Mouse (Mus musculus): ENCODE results near the gene Bag5. TPM values are rescaled to one million over a fixed set of nuclear protein-coding genes. Genes with fewer than 3 reads are reported as not detected.

The Bag5 gene
- total and polyA plus RNA-seq, 3 experiments, result 24.0 to 38.0 TPM; not detected in 1

DNA sequence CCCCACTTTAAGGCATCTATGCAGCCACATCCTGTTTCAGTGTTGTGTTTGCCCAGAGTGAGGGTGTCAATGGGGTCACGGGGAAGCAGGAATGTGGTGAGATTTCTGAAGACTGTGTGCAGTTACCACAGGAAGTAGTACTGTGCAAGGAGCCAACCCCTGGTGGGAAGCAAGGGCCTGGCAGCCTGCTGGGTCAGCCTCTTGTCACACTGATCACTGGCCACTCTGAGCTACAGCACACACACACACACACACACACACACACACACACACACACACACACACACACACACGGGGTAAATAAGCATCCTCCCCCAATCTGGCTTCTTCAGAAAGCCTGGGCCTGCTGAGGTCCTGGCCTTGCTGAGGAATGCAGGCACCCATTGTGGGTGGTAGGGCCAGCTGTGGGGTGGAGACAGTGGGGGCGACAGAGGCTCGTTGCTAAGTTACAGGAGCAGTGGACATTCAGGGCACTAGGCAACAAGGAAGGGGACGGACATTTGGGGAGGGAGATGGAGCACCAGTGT, 21.6 kb downstream of the Bag5 start:
- Histone ChIP-seq H3K4me3 (ENCODE audit: control insufficient read depth in 1 of 2, insufficient read depth in 1 of 2, low read depth in 2 of 2, low read length in 2 of 2) (no peak overlapping the region), H3K9ac (ENCODE audit: control insufficient read depth, low read depth, low read length, poor library complexity, severe bottlenecking) (no peak overlapping the region), H3K4me1 (ENCODE audit: control insufficient read depth in 1 of 2, insufficient read depth in 2 of 2, low read length in 2 of 2) (no peaks in the 10 kb centered on the region), H3K27me3 (ENCODE audit: control insufficient read depth in 1 of 2, insufficient read depth in 2 of 2, low read length in 2 of 2) (no peaks in the 10 kb centered on the region), H3K27ac (ENCODE audit: control insufficient read depth, low read depth, low read length) (no peak overlapping the region), H3K79me2 (ENCODE audit: control insufficient read depth, insufficient read depth, low read length, poor library complexity) (no peaks in the 10 kb centered on the region), H3K36me3 (ENCODE audit: control insufficient read depth in 1 of 2, insufficient read depth in 2 of 2, low read length in 2 of 2) (no peaks in the 10 kb centered on the region), H3K9me3 (replicated peaks; ENCODE audit: insufficient read depth, low read length) (no peaks in the 10 kb centered on the region)
- no peak for TF ChIP-seq POLR2AphosphoS5 (IDR thresholded peaks at IDR 0.05; ENCODE audit: borderline replicate concordance, low read depth, low read length)
- TF ChIP-seq GATA1 (IDR thresholded peaks at IDR 0.05; ENCODE audit: low read depth, low read length), result no peak
- TF ChIP-seq ZNF384 (IDR thresholded peaks at IDR 0.05; ENCODE audit: low read depth, low read length), result no peak
- no peak for TF ChIP-seq ZC3H11A (IDR thresholded peaks at IDR 0.05; ENCODE audit: low read depth, low read length)
- no peak for TF ChIP-seq SIN3A (IDR thresholded peaks at IDR 0.05; ENCODE audit: low read length)
- no peak for TF ChIP-seq MEF2A (IDR thresholded peaks at IDR 0.05; ENCODE audit: extremely low read depth, insufficient replicate concordance, low read depth, low read length, poor library complexity, severe bottlenecking)
- TF ChIP-seq RCOR1 (IDR thresholded peaks at IDR 0.05; ENCODE audit: low read depth, low read length), result no peak
- no peak for TF ChIP-seq MAZ (IDR thresholded peaks at IDR 0.05; ENCODE audit: low read depth, low read length)
- no peak for TF ChIP-seq MAFK (IDR thresholded peaks at IDR 0.05; ENCODE audit: borderline replicate concordance, low read depth, low read length)
- TF ChIP-seq TCF12 (IDR thresholded peaks at IDR 0.05; ENCODE audit: low read depth, low read length), result no peak
- no peak for TF ChIP-seq ZKSCAN1 (IDR thresholded peaks at IDR 0.05; ENCODE audit: low read depth, low read length)
- TF ChIP-seq POLR2AphosphoS2 (IDR thresholded peaks at IDR 0.05; ENCODE audit: low read length), result no peak
- TF ChIP-seq USF1 (IDR thresholded peaks at IDR 0.05; ENCODE audit: low read depth, low read length), result no peak
- TF ChIP-seq MYB (IDR thresholded peaks at IDR 0.05; ENCODE audit: low read depth, low read length), result no peak
- TF ChIP-seq NRF1 (IDR thresholded peaks at IDR 0.05; ENCODE audit: insufficient read depth, low read depth, low read length, poor library complexity, severe bottlenecking), result no peak
- DNase-seq (ENCODE audit: low read depth, low spot score), result no peak

GRCm38 (mm10) chr12:111689426-111689825, 23.6 kb downstream of the Bag5 start:
- no peaks in the 10 kb centered on the region for H3K27me3 ChIP-seq (ENCODE audit: control insufficient read depth in 1 of 2, insufficient read depth in 2 of 2, low read length in 2 of 2)
- H3K36me3 ChIP-seq (ENCODE audit: control insufficient read depth in 1 of 2, insufficient read depth in 2 of 2, low read length in 2 of 2), result no peaks in the 10 kb centered on the region
- no peak for DNase-seq (ENCODE audit: low read depth, low spot score)
- no peak overlapping the region for H3K27ac ChIP-seq (ENCODE audit: control insufficient read depth, low read depth, low read length)
- H3K9ac ChIP-seq (ENCODE audit: control insufficient read depth, low read depth, low read length, poor library complexity, severe bottlenecking), result no peak overlapping the region
- no peaks in the 10 kb centered on the region for H3K79me2 ChIP-seq (ENCODE audit: control insufficient read depth, insufficient read depth, low read length, poor library complexity)
- no peak for TF ChIP-seq CHD1 (IDR thresholded peaks at IDR 0.05; ENCODE audit: low read depth, low read length)
- TF ChIP-seq GABPA (IDR thresholded peaks at IDR 0.05; ENCODE audit: low read depth, low read length), result no peak
- TF ChIP-seq CTCF (IDR thresholded peaks at IDR 0.05 in 2 of 3, conservative IDR thresholded peaks at IDR 0.05 in 1 of 3; ENCODE audit: control insufficient read depth in 1 of 3, insufficient read depth in 1 of 3, low read depth in 2 of 3, low read length in 3 of 3, poor library complexity in 1 of 3, severe bottlenecking in 1 of 3), result no peak
- TF ChIP-seq GATA1 (IDR thresholded peaks at IDR 0.05; ENCODE audit: low read depth, low read length), result no peak
- TF ChIP-seq ZKSCAN1 (IDR thresholded peaks at IDR 0.05; ENCODE audit: low read depth, low read length), result no peak
- TF ChIP-seq SIN3A (IDR thresholded peaks at IDR 0.05; ENCODE audit: low read length), result no peak
- TF ChIP-seq SMC3 (IDR thresholded peaks at IDR 0.05; ENCODE audit: low read depth, low read length), result no peak
- no peak for TF ChIP-seq POLR2AphosphoS2 (IDR thresholded peaks at IDR 0.05; ENCODE audit: low read length)
- H3K4me3 ChIP-seq (ENCODE audit: control insufficient read depth in 1 of 2, insufficient read depth in 1 of 2, low read depth in 2 of 2, low read length in 2 of 2), result no peak overlapping the region
- no peaks in the 10 kb centered on the region for H3K9me3 ChIP-seq (replicated peaks; ENCODE audit: insufficient read depth, low read length)
- H3K4me1 ChIP-seq (ENCODE audit: control insufficient read depth in 1 of 2, insufficient read depth in 2 of 2, low read length in 2 of 2), result no peaks in the 10 kb centered on the region
